Mouse (Mus musculus) c-Kit-positive CD71-positive TER-119-positive erythroid progenitor cells, embryonic 14.5 days (primary cell): ENCODE measurements around the gene Ntrk1.
A peak's percentile ranks its signal among the peaks of the same experiment; 100 is the strongest.

ENCODE experiments used
- DNase-seq: peaks from one replicate; pipeline ENCODE4 v3.0.0-alpha.2; 2013; ENCODE audit warnings: low spot score

Ntrk1 gene

GRCm38 (mm10) chr3:87785626-87786214 lies 9.2 kb downstream of the Ntrk1 start:
- DNase-seq = no peak

- DNase-seq = no peak
Measured at GRCm38 (mm10) chr3:87785156-87785555, 9.8 kb downstream of the Ntrk1 start.

GRCm38 (mm10) chr3:87783282-87784023 lies 11.5 kb downstream of the Ntrk1 start:
- no peak for DNase-seq

- no peak for DNase-seq
Measured at GRCm38 (mm10) chr3:87779086-87779485, 15.9 kb downstream of the Ntrk1 start.

GRCm38 (mm10) chr3:87778283-87778682 lies 16.7 kb downstream of the Ntrk1 start:
- DNase-seq = no peak

GRCm38 (mm10) chr3:87771088-87771487 lies 23.9 kb downstream of the Ntrk1 start:
- no peak for DNase-seq

- peak; percentile 57 for DNase-seq
Measured at GRCm38 (mm10) chr3:87770280-87770679, 24.7 kb downstream of the Ntrk1 start.

GRCm38 (mm10) chr3:87769506-87769905 lies 25.5 kb downstream of the Ntrk1 start:
- DNase-seq = no peak

- DNase-seq = peak; percentile 34
Measured at GRCm38 (mm10) chr3:87768844-87769243, 26.1 kb downstream of the Ntrk1 start.

GRCm38 (mm10) chr3:87768431-87768830 lies 26.5 kb downstream of the Ntrk1 start:
- no peak for DNase-seq

GRCm38 (mm10) chr3:87767764-87768163 lies 27.2 kb downstream of the Ntrk1 start:
- DNase-seq = no peak

GRCm38 (mm10) chr3:87766284-87766667 lies 28.7 kb downstream of the Ntrk1 start:
- DNase-seq = no peak

- DNase-seq = no peak
Measured at GRCm38 (mm10) chr3:87765631-87766283, 29.2 kb downstream of the Ntrk1 start.

- no peak for DNase-seq
Measured at GRCm38 (mm10) chr3:87765091-87765490, 29.9 kb downstream of the Ntrk1 start.

GRCm38 (mm10) chr3:87764506-87764905 lies 30.5 kb downstream of the Ntrk1 start:
- no peak for DNase-seq

GRCm38 (mm10) chr3:87763683-87764289 lies 31.2 kb downstream of the Ntrk1 start:
- DNase-seq = no peak

GRCm38 (mm10) chr3:87763202-87763601 lies 31.8 kb downstream of the Ntrk1 start:
- no peak for DNase-seq

GRCm38 (mm10) chr3:87761408-87762375 lies 33.3 kb downstream of the Ntrk1 start:
- no peak for DNase-seq

GRCm38 (mm10) chr3:87758641-87759040 lies 36.3 kb downstream of the Ntrk1 start:
- no peak for DNase-seq

GRCm38 (mm10) chr3:87756488-87756887 lies 38.5 kb downstream of the Ntrk1 start:
- no peak for DNase-seq

GRCm38 (mm10) chr3:87755964-87756363 lies 39.0 kb downstream of the Ntrk1 start:
- DNase-seq = peak; percentile 9

GRCm38 (mm10) chr3:87753829-87754228 lies 41.1 kb downstream of the Ntrk1 start:
- DNase-seq = no peak
